Mouse (Mus musculus): Measurements from ENCODE around the gene Lrrc19.

The Lrrc19 gene

DNA sequence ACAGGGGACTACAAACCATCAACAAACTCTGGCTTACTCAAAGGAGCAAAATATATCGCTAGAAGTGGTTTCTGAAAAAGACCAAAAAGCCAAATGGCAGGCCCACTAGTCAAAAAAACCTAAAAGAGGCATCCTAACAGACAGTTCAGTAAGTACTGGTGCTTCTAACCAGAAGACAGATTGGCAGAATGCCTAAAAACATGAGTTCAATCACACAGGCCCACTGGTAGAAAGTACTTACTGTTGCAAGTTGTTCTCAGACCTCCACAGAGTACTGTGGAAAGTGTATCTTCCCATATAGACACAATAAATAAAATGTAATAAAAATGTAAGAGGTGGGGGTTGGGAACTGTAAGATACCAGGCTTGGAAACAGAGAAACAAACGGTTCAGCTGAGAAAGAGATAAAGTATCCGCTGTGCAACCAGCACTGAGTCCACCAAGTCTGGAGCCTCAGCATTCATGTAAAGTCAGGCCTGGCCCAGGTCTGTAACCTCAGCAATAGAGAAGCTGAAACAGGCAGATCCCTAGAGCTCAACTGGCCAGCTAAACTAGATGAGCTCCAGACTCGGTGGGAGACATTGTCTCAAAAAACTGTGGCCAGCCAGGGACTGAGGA is 58.1 kb downstream of the Lrrc19 start:
- DNase-seq (ENCODE audit: low read depth, low spot score) = no peak
